Mouse (Mus musculus) induced T-regulatory cell, adult 2 months (primary cell): ENCODE results near the gene Git1.
"Not testable (repeated sequence)": the region's sequence is repeated elsewhere in the genome, so short reads cannot be mapped to it uniquely, and the experiment has no call there.

Experiments
- DNase-seq: peaks from one replicate; pipeline ENCODE4 v3.0.0-alpha.2; 2012; ENCODE audit warnings: low read depth

Git1 gene

GRCm38 (mm10) chr11:77520601-77521529 lies 27.5 kb downstream of the Git1 start:
- peak; percentile 34 for DNase-seq

DNA sequence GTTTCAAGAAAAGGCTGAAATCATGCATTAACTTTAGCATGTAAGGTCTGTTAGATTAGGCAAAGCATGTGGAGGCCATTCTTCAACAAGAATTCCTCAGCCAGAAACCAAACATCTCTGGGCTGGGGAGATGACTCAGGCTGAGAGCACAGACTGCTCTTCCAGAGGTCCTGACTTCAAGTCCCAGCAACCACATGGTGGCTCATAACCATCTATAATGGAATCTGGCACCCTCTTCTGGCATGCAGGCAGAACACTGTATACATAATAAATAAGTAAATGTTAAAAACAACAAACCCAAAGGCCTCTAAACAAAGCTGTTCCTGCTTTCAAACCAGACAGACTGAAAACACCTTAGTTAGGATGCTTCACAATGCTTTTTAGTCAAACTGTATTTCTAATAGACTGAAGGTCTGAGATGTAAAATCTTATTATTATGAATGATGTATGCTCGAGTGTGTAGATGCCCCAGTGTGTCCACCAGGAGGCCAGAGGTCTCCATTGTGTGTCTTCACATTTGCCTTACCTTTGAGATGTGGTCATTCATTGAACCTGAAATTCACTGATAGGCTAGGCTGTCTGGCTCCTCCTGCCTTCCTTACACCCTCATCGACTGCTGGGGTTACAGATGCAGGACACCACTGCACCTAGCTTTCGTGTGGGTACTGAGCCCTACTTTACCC lies 32.6 kb downstream of the Git1 start:
- no peak for DNase-seq

DNA sequence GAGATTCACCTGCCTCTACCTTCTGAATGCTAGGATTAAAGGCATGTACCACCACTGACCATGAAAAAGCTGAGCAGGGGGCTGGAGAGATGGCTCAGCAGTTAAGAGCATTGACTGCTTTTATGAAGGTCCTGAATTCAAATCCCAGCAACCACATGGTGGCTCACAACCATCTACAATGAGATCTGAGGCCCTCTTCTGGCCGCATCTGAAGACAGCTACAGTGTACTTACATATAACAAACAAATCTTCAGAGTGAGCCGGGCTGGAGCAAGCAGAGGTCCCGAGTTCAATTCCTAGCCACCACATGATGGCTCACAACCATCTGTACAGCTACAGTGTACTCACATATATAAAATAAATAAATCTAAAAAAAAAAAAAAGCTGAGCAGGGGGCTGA lies 35.1 kb downstream of the Git1 start:
- not testable (repeated sequence) for DNase-seq

- no peak for DNase-seq
Measured at GRCm38 (mm10) chr11:77529644-77530043, 36.3 kb downstream of the Git1 start.

- DNase-seq = no peak
Measured at GRCm38 (mm10) chr11:77530862-77531261, 37.5 kb downstream of the Git1 start.

DNA sequence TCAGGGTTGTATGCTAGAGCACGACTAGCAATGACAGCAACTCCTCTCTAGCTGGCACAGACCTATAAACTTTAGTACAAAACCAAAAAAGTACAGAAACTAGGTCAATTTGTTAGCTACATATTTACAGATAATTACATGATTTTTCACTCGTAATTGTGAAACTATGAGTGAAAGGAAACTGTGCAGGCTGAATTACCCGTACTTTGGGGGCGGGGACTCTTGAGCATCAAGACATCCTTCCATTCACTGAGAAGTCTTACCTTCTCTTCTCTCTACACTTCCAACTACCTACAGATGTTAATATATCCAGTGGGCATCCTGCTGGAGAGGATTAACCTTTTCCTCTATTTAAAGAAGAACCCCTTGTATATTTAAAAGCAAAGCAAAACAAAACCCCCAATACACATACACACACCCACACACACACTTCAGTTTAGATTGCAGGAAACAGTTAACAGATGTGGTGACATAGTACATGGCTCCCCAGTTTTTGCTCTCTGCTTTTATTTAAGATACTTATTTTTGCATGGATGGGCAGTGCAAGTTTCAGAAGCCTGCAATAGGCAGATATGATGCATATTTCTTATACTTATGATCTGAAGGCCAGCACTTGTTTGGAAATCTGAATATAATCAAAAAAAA lies 39.0 kb downstream of the Git1 start:
- peak; percentile 71 for DNase-seq

- DNase-seq = no peak
Measured at GRCm38 (mm10) chr11:77545261-77545660, 51.9 kb downstream of the Git1 start.
